Mouse (Mus musculus) megakaryocyte, embryonic 14.5 days (primary cell): ENCODE measurements around the gene Pus7l.
"Not testable (repeated sequence)": the region's sequence is repeated elsewhere in the genome, so short reads cannot be mapped to it uniquely, and the experiment has no call there.

Experiments used
- FLI1 ChIP-seq: IDR thresholded peaks from 2 replicates; pipeline ENCODE4 v1.6.1; 2012; ENCODE audit warnings: low read length, inconsistent platforms, mixed read lengths
- GATA1 ChIP-seq: IDR thresholded peaks from 3 replicates; pipeline ENCODE4 v1.6.1; 2012; ENCODE audit warnings: mixed read lengths, low read length, inconsistent platforms, borderline replicate concordance

GRCm38 (mm10) chr15:94488028-94488427, 55.3 kb downstream of the Pus7l start:
- TF ChIP-seq GATA1, FLI1: not testable (repeated sequence)
